Mouse (Mus musculus) spleen, postnatal 14 days (tissue): ENCODE results near the gene Arid1a.
"Not testable (repeated sequence)": the region's sequence is repeated elsewhere in the genome, so short reads cannot be mapped to it uniquely, and the experiment has no call there.

Source experiments
- DNase-seq, 2 experiments: peaks; one replicate each; pipeline ENCODE4 v3.0.0; 2021 to 2022; ENCODE audit warnings: low spot score in 2 of 2

The Arid1a gene

DNA sequence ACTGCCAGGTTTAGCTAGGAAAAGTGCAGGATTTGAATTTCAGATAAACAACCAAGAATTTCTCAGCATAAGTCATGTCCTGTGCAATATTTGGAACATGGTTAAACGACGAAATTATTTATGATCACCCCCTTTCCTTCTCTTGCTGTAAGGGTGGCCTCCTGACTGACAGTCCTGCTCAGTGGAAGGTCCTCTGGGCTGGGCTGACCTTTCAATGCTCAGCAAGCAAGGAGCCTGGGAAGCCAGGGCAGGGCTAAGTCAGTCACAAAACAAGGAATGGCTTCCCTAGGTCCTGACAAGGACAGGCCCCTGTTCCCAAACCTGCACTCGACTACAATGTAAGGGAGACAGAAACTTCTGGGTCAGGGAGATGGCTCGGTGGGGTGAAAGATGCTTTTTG is 104.6 kb downstream of the Arid1a start:
- no peak for DNase-seq

DNA sequence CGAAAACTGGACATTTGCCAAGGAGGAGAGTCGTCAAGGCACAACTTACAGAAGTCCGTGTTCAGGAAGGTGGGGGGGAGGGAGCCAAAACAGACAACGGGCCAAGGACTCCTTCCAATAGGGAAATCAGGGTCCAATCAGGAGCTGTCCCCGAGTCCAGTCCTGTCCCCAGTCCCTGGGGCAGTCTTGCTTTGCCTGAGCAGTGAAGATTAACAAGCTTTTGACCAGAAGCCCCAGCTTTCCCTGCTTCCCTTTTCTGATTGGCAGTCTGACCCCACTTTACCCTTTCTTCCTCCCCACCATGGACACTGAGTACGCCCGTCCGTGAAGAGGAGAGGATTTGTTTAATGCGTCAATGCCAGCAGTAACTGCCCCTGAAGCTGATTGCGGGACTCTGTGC is 105.1 kb downstream of the Arid1a start:
- no peak for DNase-seq

DNA sequence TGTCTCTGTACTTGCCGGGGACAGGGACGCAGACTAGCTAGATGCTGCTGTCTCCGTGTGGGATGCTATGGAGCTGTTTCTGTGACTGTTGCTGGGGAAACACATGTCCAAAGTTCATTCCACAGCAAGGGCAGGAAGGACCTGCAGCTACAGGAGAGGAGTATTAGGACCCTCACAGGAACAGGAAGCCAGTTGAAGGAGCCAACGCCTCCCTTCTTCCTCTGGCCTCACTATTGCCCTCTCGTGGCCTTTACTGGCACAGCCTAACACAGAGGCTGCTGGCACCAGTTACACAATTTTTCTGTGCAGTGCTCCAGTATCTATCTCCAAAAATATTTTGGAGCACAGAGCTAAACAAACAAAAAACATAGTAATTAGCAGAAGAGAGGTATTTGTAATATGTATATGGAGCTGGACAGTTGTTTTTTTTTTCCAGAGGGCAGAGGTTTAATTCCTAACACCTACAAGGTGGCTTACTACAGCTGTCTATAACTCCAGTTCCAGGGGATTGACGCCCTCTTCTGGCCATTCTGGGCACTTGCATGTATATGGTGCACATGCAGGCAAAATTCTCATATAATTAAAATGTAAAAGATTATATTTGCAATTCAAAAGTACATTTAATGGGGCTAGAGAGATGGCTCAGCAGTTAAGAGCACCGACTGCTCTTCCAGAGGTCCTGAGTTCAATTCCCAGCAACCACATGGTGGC is 106.4 kb downstream of the Arid1a start, which contains the start of gene Zdhhc18:
Gene Zdhhc18, minus strand, starts transcription at position 166 of the 711 bp plus-strand sequence.
- peak; percentile 71 to 82 for DNase-seq

DNA sequence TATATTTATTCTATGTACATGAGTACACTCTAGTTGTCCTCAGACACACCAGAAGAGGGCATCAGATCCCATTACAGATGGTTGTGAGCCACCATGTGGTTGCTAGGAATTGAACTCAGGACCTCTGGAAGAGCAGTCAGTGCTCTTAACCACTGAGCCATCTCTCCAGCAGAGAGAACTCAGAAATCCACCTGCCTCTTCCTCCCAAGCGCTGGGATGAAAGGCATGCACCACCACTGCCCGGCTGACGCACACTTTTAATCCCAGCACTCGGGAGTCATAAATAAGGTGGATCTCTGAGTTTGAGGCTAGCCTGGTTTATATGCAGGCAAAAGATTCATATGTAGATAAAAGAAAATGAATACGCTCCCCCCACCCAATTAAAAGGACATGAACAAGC is 107.1 kb downstream of the Arid1a start:
- not testable (repeated sequence) for DNase-seq

DNA sequence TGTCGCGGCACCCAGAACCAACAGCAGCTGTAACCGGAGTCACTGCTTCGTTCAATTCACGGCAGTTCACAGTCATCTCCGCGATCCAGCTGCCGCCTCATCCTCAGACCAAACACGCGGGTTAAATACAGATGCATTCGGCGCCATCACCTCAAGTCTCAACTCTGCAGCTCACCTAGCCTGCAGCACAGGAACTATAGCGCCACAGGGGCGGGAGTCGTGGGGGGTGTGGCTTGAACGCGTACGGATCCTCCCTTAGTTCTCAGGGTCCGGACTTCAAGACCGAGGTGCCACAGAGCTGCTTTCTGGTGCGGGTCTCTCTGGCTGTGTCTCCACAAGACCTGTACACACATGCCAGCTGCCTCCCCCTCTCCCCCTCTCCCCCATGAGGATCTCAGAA is 110.9 kb downstream of the Arid1a start:
- no peak for DNase-seq

DNA sequence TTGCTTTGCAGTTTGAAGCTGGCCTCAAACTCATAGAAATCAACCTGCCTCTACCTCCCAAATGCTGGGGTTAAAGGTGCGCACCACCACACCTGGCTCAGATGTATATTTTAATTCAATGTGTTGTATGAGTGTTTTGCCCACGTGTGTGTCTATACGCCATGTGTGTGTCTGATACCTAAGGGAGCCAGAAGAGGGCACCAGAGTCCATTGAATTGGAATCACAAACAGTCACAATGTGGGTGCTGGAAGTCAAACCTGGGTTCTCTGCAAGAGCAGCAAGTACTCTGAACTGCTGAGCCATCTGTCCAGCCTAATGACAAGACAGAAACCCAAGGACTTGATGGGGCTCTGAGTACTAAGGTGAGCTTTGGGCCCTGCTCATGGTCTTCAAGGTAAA is 111.4 kb downstream of the Arid1a start:
- DNase-seq = no peak

DNA sequence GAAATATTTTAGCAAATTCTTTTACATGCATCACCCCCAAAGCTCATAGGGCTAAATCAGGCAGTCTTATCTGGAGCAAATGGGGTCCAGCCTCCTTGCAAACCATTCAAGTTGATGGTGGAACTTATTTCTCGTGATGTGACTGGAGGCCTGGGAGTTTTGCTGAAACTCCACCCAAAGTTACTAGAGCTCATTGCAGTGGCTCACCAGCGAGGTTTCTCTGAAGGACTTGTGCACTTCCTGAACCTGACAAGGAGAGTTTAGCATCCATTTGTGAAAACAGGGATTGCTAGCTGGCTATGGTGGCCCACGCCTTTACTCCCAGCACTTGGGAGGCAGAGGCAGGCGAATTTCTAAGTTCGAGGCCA is 122.5 kb downstream of the Arid1a start:
- DNase-seq = no peak

DNA sequence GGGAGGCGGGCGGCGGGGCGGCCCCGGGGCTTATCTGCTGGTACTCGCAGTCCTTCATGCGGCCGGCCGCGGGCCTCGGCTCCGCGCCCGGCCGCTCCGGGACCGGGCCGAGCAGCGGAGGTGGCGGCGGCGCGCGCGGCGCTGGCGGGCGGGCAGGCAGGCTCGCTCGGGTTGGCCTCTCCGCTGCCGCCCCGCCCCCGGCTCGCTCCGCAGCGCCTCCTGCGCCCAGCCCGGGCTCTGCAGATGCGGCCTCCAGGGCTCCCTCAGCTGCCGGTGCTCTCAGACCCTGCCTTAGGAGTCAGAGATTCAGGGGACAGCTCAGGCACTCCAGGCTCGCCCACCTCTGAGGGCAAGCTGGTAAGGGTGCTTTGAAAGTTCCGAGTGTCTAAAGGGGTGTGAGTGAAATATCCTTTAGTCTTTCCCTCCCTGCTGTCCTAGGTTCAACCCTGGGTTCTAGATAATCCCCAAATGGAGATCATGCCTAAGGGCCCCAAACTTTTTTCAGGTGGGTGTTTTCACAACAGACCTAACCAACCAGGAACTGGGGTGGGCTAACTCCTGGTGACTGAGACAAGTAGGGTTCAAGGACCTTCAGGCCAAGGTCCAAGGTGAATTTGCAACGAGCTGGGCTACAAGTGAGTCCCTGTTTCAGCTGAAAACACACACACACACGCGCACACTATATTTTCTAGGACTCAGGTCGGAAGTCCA is 123.1 kb downstream of the Arid1a start:
- peak; percentile 87 to 91 for DNase-seq

DNA sequence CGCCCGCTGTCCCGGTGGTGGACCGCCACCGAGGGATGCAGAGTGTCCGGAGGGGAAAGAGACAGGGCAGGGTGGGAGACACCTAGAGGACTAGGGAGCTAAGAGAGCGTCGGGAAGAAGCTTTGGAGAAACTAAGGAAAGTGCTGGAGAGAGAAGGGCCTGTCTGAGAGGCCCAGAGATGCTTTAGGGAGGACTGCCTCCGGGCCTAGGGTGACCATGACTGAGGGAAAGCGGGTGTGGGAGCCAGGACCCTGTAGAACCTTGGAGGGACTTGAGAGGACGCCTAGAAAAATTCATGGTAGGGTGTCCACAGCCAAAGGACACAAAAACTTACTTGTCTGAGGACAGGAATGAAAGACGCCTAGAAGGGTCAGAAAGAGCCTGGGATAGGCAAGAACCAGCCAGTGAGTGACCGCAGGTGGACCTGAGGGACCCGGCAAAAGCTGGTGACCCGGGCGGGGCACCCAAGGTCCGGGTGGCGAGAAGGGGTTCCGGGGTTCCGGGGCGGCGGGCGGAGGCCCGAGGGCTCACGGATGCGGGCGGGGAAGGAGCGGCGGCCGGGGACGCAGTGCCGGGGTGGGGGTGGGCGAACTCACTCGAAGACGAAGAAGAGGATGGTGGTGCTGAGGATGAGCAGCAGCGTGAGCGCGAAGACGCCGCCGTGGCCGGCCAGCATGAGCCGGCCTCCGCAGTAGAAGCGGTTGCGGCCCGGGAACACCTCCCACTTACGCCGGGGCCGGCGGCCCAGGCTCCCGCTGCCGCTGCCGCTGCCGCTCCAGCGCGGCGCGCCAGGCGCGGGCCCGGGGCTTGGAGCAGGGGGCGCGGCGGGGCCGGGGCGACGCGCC is 123.9 kb downstream of the Arid1a start:
- DNase-seq = peak in 1 of 2 experiments; percentile 26

DNA sequence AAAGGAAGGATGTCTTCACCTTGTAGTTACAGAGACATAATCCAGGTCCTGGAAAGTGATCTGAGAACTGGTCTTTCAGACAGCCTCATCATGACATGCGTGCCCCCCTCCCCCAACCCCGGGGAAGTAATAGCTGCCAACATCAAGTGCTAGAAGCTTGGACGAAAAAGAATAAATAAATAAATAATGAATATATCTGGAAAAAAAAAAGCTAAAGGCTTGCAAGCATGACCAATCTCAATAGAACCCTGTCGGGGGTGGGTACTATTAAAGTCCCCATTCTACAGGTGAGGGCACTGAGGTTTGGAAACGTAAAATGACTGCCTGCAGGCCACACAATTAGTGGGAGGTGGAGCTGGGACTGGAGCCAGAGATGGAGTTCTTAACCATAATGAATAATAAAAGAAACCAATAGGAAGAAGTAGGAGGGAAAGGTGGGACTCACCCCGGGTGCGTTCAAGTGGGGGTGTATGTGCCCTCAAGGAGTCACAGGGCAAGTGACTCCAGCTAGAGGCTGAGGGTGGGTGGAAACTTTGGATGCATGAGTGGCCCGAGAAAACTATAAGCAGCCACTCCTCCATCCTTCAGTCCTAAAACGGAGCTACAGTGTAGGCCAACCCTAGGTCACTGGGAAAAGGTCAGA is 124.7 kb downstream of the Arid1a start:
- no peak for DNase-seq

DNA sequence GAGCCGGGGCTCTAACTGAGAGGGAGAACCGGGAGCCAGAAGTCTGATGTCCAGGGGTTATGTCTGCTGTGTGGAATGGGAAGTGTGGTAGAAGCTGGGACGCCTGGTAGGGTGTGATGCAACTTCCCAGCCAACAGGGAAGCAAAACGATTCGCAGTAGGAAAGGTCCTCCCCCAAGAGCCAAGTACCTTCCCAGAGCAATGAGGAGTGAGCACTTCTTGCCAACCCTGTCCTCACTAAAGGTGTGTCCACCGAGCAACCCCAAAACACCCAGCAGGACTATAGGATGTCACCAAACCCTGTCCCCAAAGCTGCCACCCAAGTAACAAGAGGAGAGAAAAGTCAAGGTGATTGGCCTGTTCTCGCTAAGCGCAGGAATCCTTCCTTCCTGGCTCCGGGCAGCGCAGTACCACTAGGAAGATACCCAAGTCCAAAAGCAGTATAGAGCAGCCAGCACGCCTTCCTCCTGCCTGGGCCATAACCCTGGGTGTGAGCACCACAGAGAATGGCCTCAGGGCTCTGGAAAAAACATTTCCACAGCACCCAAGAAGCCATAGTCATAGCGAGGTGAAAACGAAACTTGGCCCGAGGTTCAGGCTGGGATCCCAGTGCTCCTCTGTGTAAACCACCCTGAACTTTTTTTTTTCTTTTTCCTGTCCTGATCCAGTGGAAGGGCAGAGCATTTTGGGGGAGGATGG is 125.3 kb downstream of the Arid1a start:
- no peak for DNase-seq

DNA sequence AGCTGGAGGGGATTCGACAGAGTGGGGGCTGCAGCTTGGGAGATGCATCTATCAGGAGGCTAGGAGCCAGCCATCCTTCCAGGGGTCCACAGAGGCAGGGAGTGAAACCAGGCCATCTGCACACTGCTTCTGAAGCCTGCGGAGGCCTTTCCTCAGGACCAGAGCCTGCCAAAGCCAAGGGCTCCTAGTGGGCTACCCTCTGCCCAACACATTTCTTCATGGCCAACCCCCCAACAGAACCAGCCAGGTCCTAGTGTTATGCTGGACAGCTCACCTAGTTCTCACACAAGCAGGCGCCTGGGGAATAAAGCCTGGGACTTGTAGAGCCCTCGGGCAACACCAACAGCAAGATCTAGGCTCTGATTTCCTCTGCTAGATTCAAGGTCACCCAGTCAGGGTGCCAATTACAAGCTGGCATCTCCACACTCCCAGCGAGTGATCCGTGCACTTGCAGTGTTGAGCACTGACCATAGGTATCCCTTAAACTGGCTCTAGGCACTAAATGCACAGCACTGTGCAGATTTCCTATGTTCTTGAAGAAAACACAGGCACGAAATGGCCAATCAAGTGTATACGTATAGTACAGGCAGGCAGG is 126.1 kb downstream of the Arid1a start:
- no peak for DNase-seq

DNA sequence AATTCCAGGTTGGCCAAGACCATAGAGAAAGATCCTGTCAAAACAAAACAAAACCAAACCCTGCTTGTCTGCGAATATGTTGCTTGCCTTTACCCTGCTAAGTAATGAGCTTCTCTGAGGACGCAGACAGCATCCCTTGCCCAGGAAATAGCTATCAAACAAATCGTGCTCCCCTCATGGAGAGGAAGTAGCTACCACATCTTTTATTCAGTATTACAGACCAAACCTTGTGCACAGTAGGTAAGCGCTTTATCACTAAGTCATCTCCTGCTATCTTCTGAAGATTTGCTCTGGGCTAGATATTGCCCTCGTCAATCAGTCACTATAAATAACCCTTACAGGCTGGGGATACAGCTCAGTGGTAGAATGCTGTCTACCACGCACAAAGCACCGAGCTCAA is 127.4 kb downstream of the Arid1a start:
- no peak for DNase-seq
